Mouse (Mus musculus): ENCODE data around the gene Cacnb2. TPM values are rescaled to one million over a fixed set of nuclear protein-coding genes. Genes with fewer than 3 reads are reported as not detected.

The Cacnb2 gene
- polyA plus RNA-seq, 1 experiment from 2014 or later, result 14.3 TPM

- H3K4me3 ChIP-seq (ENCODE audit: control insufficient read depth in 1 of 2, insufficient read depth in 1 of 2, low read depth in 1 of 2, low read length in 2 of 2), result no peak overlapping the region
- 68% methylated on average over 2 of the region's 2 CpGs for WGBS
- no peak for ATAC-seq (ENCODE audit: insufficient number of reproducible peaks, insufficient read depth, low FRiP score, low read depth)
- H3K4me2 ChIP-seq (ENCODE audit: low read length), result no peak overlapping the region
- H3K9me3 ChIP-seq (ENCODE audit: control insufficient read depth, low read length), result no peaks in the 10 kb centered on the region
- peaks cover 6 to 55% of the 10 kb centered on the region in 2 experiments for H3K4me1 ChIP-seq (ENCODE audit: control insufficient read depth in 2 of 2, insufficient read depth in 2 of 2, low read length in 2 of 2)
- H3K27me3 ChIP-seq (ENCODE audit: control insufficient read depth, insufficient read depth, low read length), result no peaks in the 10 kb centered on the region
- no peak overlapping the region for H3K27ac ChIP-seq (replicated peaks in 1 of 2; ENCODE audit: control insufficient read depth in 1 of 2, insufficient read depth in 1 of 2, low read depth in 2 of 2, low read length in 2 of 2)
- no peaks in the 10 kb centered on the region for H3K36me3 ChIP-seq (ENCODE audit: control insufficient read depth, insufficient read depth, low read length)
- no peak overlapping the region for H3K9ac ChIP-seq (ENCODE audit: low read length)
Measured at GRCm38 (mm10) chr2:14931968-14932367, 329.1 kb downstream of the Cacnb2 start.

DNA sequence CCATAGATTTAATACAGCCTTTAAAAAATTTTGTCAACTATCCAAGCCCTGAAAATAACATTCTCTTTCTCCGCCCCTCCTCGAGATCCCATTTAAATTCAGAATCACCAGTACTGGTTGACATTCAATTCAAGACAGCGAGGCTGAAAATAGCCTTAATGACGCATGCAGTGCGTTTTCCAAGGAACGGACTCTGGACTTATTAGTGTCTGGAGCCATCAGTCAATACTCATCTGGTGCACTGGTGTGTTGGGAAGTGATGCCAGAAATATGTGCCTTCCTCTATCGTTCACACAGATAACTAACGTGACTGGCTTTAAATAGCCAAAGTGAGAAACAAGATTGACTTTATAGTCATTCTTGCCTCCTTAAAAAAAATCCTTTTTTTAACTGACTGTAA is 333.6 kb downstream of the Cacnb2 start:
- 28% methylated on average over 8 of the region's 8 CpGs for WGBS
- no peak; the same call in 1 of the 2 replicates for ATAC-seq (ENCODE audit: insufficient number of reproducible peaks, insufficient read depth, low FRiP score, low read depth)
- Histone ChIP-seq H3K36me3 (ENCODE audit: control insufficient read depth, insufficient read depth, low read length) (no peaks in the 10 kb centered on the region), H3K9ac (ENCODE audit: low read length) (no peak overlapping the region), H3K9me3 (ENCODE audit: control insufficient read depth, low read length) (no peaks in the 10 kb centered on the region), H3K4me1 (ENCODE audit: control insufficient read depth in 2 of 2, insufficient read depth in 2 of 2, low read length in 2 of 2) (peaks cover 6 to 30% of the 10 kb centered on the region in 2 experiments), H3K4me2 (ENCODE audit: low read length) (peak overlapping the region; percentile 27), H3K4me3 (ENCODE audit: control insufficient read depth in 1 of 2, insufficient read depth in 1 of 2, low read depth in 1 of 2, low read length in 2 of 2) (no peak overlapping the region), H3K27ac (replicated peaks in 1 of 2; ENCODE audit: control insufficient read depth in 1 of 2, insufficient read depth in 1 of 2, low read depth in 2 of 2, low read length in 2 of 2) (peak overlapping the region; percentile 60 to 77; a peak in 3 of 4 replicates), H3K27me3 (ENCODE audit: control insufficient read depth, insufficient read depth, low read length) (no peaks in the 10 kb centered on the region)

GRCm38 (mm10) chr2:14942261-14942660 is 339.4 kb downstream of the Cacnb2 start:
- WGBS, result 92% methylated on average over 4 of the region's 4 CpGs
- ATAC-seq (ENCODE audit: insufficient number of reproducible peaks, insufficient read depth, low FRiP score, low read depth), result no peak
- H3K27me3 ChIP-seq (ENCODE audit: control insufficient read depth, insufficient read depth, low read length), result no peaks in the 10 kb centered on the region
- H3K4me3 ChIP-seq (ENCODE audit: control insufficient read depth in 1 of 2, insufficient read depth in 1 of 2, low read depth in 1 of 2, low read length in 2 of 2), result no peak overlapping the region
- H3K9ac ChIP-seq (ENCODE audit: low read length), result no peak overlapping the region
- 0 out of 4 replicates have a peak, but pooled peaks cover 0 to 1% of the 10 kb centered on the region in 2 experiments for H3K4me1 ChIP-seq (ENCODE audit: control insufficient read depth in 2 of 2, insufficient read depth in 2 of 2, low read length in 2 of 2)
- H3K9me3 ChIP-seq (ENCODE audit: control insufficient read depth, low read length), result no peaks in the 10 kb centered on the region
- H3K4me2 ChIP-seq (ENCODE audit: low read length), result no peak overlapping the region
- H3K36me3 ChIP-seq (ENCODE audit: control insufficient read depth, insufficient read depth, low read length), result no peaks in the 10 kb centered on the region
- H3K27ac ChIP-seq (replicated peaks in 1 of 2; ENCODE audit: control insufficient read depth in 1 of 2, insufficient read depth in 1 of 2, low read depth in 2 of 2, low read length in 2 of 2), result no peak overlapping the region

GRCm38 (mm10) chr2:14943691-14944357 is 340.9 kb downstream of the Cacnb2 start:
- Histone ChIP-seq H3K4me1 (ENCODE audit: control insufficient read depth in 2 of 2, insufficient read depth in 2 of 2, low read length in 2 of 2) (no peaks in the 10 kb centered on the region), H3K9me3 (ENCODE audit: control insufficient read depth, low read length) (no peaks in the 10 kb centered on the region), H3K9ac (ENCODE audit: low read length) (no peak overlapping the region), H3K27ac (replicated peaks in 1 of 2; ENCODE audit: control insufficient read depth in 1 of 2, insufficient read depth in 1 of 2, low read depth in 2 of 2, low read length in 2 of 2) (no peak overlapping the region), H3K4me3 (ENCODE audit: control insufficient read depth in 1 of 2, insufficient read depth in 1 of 2, low read depth in 1 of 2, low read length in 2 of 2) (no peak overlapping the region), H3K27me3 (ENCODE audit: control insufficient read depth, insufficient read depth, low read length) (no peaks in the 10 kb centered on the region), H3K4me2 (ENCODE audit: low read length) (no peak overlapping the region), H3K36me3 (ENCODE audit: control insufficient read depth, insufficient read depth, low read length) (no peaks in the 10 kb centered on the region)
- 88% methylated on average over 3 of the region's 3 CpGs for WGBS
- no peak for ATAC-seq (ENCODE audit: insufficient number of reproducible peaks, insufficient read depth, low FRiP score, low read depth)

- Histone ChIP-seq H3K9me3 (ENCODE audit: control insufficient read depth, low read length) (no peaks in the 10 kb centered on the region), H3K27me3 (ENCODE audit: control insufficient read depth, insufficient read depth, low read length) (no peaks in the 10 kb centered on the region), H3K4me1 (ENCODE audit: control insufficient read depth in 2 of 2, insufficient read depth in 2 of 2, low read length in 2 of 2) (peaks cover 0 to 6% of the 10 kb centered on the region in 2 experiments; a peak in 1 of 4 replicates), H3K36me3 (ENCODE audit: control insufficient read depth, insufficient read depth, low read length) (no peaks in the 10 kb centered on the region), H3K4me3 (ENCODE audit: control insufficient read depth in 1 of 2, insufficient read depth in 1 of 2, low read depth in 1 of 2, low read length in 2 of 2) (no peak overlapping the region), H3K9ac (ENCODE audit: low read length) (no peak overlapping the region), H3K4me2 (ENCODE audit: low read length) (no peak overlapping the region), H3K27ac (replicated peaks in 1 of 2; ENCODE audit: control insufficient read depth in 1 of 2, insufficient read depth in 1 of 2, low read depth in 2 of 2, low read length in 2 of 2) (no peak overlapping the region)
- WGBS, result 81% methylated on average over 2 of the region's 2 CpGs
- no peak for ATAC-seq (ENCODE audit: insufficient number of reproducible peaks, insufficient read depth, low FRiP score, low read depth)
Measured at GRCm38 (mm10) chr2:14953090-14953489, 350.2 kb downstream of the Cacnb2 start.

DNA sequence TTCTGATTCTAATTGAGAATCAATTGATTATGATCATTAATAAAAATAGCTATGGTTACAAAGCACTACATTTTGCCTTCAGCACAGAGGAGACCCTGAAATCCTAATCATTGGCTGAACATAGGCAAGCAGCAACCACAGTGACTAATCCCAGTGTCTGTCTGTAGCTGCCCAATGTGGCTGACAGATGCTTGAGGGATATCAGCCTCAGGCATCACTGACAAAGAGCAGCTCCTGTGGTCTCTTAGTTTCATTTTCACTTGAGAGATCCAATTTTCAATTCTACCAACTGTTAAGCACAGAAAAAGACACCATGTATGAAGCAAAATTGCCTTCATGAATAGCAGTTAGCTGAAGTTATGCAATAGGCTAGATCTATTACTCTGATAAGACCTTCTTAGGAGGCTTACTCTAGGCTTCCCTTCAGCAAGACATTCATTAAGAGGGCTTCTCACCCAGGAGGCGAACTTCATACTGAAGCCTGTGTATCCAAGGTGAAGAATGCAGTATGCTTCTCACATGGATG is 358.1 kb downstream of the Cacnb2 start:
- Histone ChIP-seq H3K4me2 (ENCODE audit: low read length) (no peak overlapping the region), H3K9me3 (ENCODE audit: control insufficient read depth, low read length) (no peaks in the 10 kb centered on the region), H3K4me1 (ENCODE audit: control insufficient read depth in 2 of 2, insufficient read depth in 2 of 2, low read length in 2 of 2) (0 out of 4 replicates have a peak, but pooled peaks cover 0 to 2% of the 10 kb centered on the region in 2 experiments), H3K27me3 (ENCODE audit: control insufficient read depth, insufficient read depth, low read length) (no peaks in the 10 kb centered on the region), H3K4me3 (ENCODE audit: control insufficient read depth in 1 of 2, insufficient read depth in 1 of 2, low read depth in 1 of 2, low read length in 2 of 2) (no peak overlapping the region), H3K36me3 (ENCODE audit: control insufficient read depth, insufficient read depth, low read length) (peaks cover 7% of the 10 kb centered on the region; the same call in 1 of the 2 replicates), H3K9ac (ENCODE audit: low read length) (no peak overlapping the region), H3K27ac (replicated peaks in 1 of 2; ENCODE audit: control insufficient read depth in 1 of 2, insufficient read depth in 1 of 2, low read depth in 2 of 2, low read length in 2 of 2) (no peak overlapping the region)
- no peak for ATAC-seq (ENCODE audit: insufficient number of reproducible peaks, insufficient read depth, low FRiP score, low read depth)
- WGBS, result 77% methylated on average over 1 of the region's 1 CpGs

DNA sequence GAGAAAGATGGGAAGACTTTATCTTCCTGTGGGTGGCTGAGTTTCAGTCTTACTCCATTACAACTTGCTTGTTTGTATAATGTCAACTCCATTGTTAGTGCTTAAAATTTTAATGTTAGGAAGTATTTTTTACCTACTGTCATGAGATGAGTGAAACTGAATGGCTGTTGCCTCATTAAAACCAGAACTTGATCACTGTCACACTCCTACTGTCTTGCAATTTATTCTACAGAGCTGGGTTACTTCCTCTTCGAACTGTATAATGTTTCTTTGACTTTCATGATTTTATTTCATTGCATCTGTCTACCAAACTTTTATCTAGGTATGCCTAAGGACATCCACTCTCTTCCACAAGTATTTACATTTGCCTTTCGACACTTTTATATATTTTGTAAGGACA is 358.6 kb downstream of the Cacnb2 start:
- no peak overlapping the region for H3K27ac ChIP-seq (replicated peaks in 1 of 2; ENCODE audit: control insufficient read depth in 1 of 2, insufficient read depth in 1 of 2, low read depth in 2 of 2, low read length in 2 of 2)
- no peak for ATAC-seq (ENCODE audit: insufficient number of reproducible peaks, insufficient read depth, low FRiP score, low read depth)
- H3K36me3 ChIP-seq (ENCODE audit: control insufficient read depth, insufficient read depth, low read length), result peaks cover 7% of the 10 kb centered on the region; the same call in 1 of the 2 replicates
- 93% methylated on average over 2 of the region's 2 CpGs for WGBS
- no peaks in the 10 kb centered on the region for H3K27me3 ChIP-seq (ENCODE audit: control insufficient read depth, insufficient read depth, low read length)
- H3K4me3 ChIP-seq (ENCODE audit: control insufficient read depth in 1 of 2, insufficient read depth in 1 of 2, low read depth in 1 of 2, low read length in 2 of 2), result no peak overlapping the region
- H3K9me3 ChIP-seq (ENCODE audit: control insufficient read depth, low read length), result no peaks in the 10 kb centered on the region
- no peak overlapping the region for H3K9ac ChIP-seq (ENCODE audit: low read length)
- no peak overlapping the region for H3K4me2 ChIP-seq (ENCODE audit: low read length)
- H3K4me1 ChIP-seq (ENCODE audit: control insufficient read depth in 2 of 2, insufficient read depth in 2 of 2, low read length in 2 of 2), result 0 out of 4 replicates have a peak, but pooled peaks cover 0 to 2% of the 10 kb centered on the region in 2 experiments

Measured in heart, embryonic 14.5 days (tissue).